Mouse (Mus musculus) ES-E14 (cell line): ENCODE data around the gene Rasgef1b.

Experiments
- CHD2 ChIP-seq: IDR thresholded peaks from 2 replicates; pipeline ENCODE4 v1.6.1; 2014; ENCODE audit warnings: mild to moderate bottlenecking, low read depth, low read length, inconsistent platforms
- HCFC1 ChIP-seq: IDR thresholded peaks from 2 replicates; pipeline ENCODE4 v1.6.1; 2012; ENCODE audit warnings: low read length, inconsistent platforms, borderline replicate concordance; ENCODE audit not compliant: insufficient read depth
- MAFK ChIP-seq: IDR thresholded peaks from 2 replicates; pipeline ENCODE4 v1.6.1; 2014; ENCODE audit warnings: mild to moderate bottlenecking, low read depth, low read length, inconsistent platforms; ENCODE audit not compliant: insufficient read depth
- ZC3H11A ChIP-seq: IDR thresholded peaks from 2 replicates; pipeline ENCODE4 v1.6.1; 2012; ENCODE audit warnings: low read depth, mild to moderate bottlenecking, inconsistent platforms, low read length, borderline replicate concordance
- ZNF384 ChIP-seq: IDR thresholded peaks from 2 replicates; pipeline ENCODE4 v1.6.1; 2012; ENCODE audit warnings: low read depth, low read length, inconsistent platforms

- no peak for TF ChIP-seq ZNF384
- no peak for TF ChIP-seq ZC3H11A
- no peak for TF ChIP-seq HCFC1
- no peak for TF ChIP-seq MAFK
- TF ChIP-seq CHD2, result no peak
Measured at GRCm38 (mm10) chr5:99382786-99383185, 346.1 kb downstream of the Rasgef1b start.
